Mouse (Mus musculus) layer of hippocampus, adult 2 months (tissue): ENCODE data around the gene Tmeff1. TPM values are rescaled to one million over a fixed set of nuclear protein-coding genes. Genes with fewer than 3 reads are reported as not detected.

Source experiments
- DNase-seq, 2 experiments: peaks; one replicate each; pipeline ENCODE4 v3.0.0; 2022; ENCODE audit warnings: low spot score in 2 of 2
- H3K27ac ChIP-seq: fragments of 200-600 bp; 2 replicates; pipeline ENCODE4 v1.8.1; 2022
- H3K4me3 ChIP-seq: fragments of 200-600 bp; 2 replicates; pipeline ENCODE4 v1.8.1; 2022; ENCODE audit warnings: mild to moderate bottlenecking
- CTCF ChIP-seq: fragments of 200-600 bp; conservative IDR thresholded peaks from 2 replicates; pipeline ENCODE4 v1.8.1; 2022; ENCODE audit warnings: antibody characterized with exemption, mild to moderate bottlenecking, moderate library complexity
- total RNA-seq, 2 experiments: library from RNA; stranded (reverse); gene quantifications; 2 replicates each; pipeline ENCODE4 v1.2.3; 2021

Tmeff1 gene
- total RNA-seq, 2 experiments from 2014 or later = 122 to 130 TPM

DNA sequence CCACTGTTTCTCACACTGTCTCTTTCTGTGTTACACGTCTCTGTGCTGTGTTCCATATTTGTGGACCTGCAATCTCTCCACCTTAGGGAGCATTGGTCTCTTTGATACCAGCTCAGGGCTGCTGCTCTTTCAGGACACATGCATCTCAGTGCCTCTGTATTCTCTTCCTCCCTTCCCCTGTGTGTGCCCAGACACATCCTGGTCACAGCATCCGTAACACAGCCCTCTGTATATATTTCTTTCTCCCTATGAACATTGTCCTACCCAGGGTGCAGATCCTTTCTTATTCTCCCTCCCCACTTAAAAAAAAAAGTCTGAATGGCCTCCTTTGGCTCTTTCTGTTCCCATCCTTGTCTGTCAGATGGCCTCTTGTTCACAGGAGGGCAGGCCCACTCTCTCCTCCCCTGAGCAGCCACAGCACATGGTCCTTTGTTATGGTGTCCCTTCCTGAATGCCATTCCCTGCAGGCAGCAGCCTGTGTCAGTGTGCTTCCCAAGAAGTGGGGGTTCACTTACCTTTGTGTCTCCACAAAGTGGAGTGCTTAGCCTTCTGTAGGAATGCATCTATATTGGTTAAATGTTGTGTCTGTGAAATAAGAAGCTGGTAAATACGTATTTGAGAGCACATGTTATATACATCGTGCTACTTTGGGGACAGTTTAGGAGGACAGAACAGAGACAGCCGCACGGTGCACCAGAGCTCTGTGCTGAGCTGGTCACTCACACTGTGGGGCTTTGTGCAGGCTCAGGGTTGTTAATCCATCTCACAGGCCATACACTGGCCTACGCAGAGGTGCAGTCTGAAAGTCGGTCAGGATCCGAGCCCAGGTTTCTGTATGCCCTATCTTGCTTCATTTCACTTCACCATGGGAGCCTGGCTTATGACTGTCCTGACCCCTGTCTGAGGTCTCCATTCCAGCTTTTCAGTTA is 38.1 kb upstream of the Tmeff1 start:
- H3K4me3 ChIP-seq = no peak overlapping the region
- no peak for DNase-seq
- H3K27ac ChIP-seq = 0 out of 2 replicates have a peak overlapping the region, but pooled peaks have one; percentile 25
- no peak for TF ChIP-seq CTCF

DNA sequence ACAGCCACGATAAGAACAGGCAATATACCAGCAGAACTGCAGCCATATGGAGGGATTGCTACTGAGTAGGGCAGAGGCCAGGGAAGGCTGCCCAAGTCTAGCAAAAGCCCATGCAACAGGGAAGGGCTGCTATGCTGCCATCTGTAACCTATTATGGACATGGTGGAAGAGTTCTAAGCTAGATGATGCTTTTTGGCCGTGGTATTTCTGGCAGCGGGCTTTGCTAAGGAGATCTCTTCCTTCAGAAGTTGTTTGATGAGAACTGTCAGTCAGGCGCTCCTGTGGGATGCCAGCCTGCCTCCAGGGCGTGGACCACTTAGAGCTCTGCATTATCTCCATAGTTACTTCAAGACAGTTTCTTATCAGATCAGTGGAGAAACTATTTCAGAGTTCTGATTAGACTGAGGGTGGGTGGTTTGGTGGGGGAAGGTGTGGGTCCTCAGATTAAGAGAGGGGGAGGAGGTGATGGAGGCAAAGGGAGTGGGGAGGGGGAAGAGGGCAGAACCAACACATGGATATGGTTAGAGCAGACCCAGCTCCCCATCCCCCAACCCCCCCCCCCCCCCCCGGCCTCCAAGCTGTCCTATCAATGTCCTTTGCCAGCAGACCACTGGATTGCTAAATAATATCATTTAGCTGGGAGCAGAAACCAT is 36.5 kb upstream of the Tmeff1 start:
- Histone ChIP-seq H3K27ac (no peak overlapping the region), H3K4me3 (no peak overlapping the region)
- TF ChIP-seq CTCF = no peak
- DNase-seq = no peak

DNA sequence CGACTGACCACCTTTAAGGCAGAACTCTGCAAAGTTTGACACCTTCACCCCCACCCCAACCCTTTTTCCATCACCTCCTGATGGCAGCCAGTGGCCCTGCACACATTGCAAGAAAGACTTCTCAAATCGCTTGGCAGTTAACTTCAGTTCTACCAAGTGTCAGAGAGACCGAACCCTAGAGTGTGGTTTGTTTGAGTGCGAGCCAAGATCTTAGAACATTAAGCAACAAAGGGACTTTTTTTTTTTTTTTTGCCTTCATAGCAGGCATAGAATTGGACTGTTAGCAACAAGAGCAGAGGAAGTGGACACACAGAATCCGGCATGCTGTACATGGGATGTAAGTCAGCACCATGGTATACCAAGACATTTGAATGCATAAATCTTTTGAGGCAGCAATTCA is 35.3 kb upstream of the Tmeff1 start:
- no peak for TF ChIP-seq CTCF
- Histone ChIP-seq H3K27ac (no peak overlapping the region), H3K4me3 (no peak overlapping the region)
- DNase-seq = no peak

DNA sequence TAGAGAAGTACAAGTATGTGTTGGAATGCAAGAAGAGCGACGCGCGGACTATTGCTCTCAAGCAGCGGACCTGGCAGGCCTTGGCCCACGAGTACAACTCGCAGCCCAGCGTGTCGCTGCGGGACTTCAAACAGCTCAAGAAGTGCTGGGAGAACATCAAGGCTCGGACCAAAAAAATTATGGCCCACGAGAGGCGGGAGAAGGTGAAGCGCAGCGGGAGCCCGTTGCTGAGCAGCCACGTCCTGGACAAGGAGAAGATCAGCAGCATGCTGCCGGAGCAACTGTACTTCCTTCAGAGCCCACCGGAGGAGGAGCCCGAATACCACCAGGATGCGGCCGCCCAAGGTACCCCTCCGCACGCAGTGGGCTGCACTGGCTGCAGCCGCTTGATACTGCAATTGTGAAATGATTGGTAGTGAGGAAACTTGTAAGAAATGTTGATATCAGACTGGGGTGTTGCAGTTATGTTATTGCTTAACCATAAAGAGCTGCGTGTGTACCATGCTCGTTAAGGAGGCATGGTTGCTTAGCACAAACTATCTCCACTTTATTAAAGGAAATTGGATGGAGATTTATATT is 32.4 kb upstream of the Tmeff1 start:
- peak overlapping the region; percentile 68 for H3K27ac ChIP-seq
- no peak overlapping the region for H3K4me3 ChIP-seq
- no peak for TF ChIP-seq CTCF
- DNase-seq = no peak

DNA sequence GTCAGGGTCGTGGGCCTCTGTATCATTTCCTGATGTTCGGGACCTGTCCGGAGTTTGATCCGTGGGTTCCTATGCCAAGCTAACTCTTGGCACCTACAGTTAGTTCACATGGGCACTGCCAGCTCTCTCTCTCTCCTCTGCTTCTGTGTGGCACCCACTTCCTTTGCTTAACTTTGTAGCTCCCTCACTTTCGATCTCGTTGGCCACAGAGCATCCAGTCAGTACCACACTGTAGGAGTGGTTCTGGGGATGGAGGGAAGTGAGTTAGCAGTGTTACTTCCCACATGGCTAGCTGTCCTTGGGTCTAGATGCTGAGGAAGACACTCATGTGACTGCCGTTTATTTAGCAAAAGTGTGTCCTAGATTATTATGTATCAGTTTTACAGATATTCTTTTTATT is 30.8 kb upstream of the Tmeff1 start:
- DNase-seq = no peak

DNA sequence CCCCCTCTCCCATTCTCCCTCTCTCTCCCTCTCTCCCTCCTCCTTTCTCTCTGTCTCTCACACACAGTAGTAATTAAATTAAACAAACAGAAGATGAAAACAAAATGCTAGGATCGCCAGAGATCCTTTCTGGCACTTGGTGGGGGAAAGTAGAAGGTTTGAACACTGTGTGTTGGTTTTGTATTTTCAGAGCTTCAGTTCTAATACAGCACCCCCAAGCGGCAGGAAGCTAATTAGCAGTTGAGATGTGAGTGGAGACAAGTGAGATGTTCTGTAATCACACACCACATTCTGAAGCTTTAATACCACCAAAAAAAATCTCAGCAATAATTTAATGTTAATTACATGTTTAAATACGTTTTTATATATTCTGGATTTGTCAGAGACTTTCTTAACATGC is 29.2 kb upstream of the Tmeff1 start:
- TF ChIP-seq CTCF = peak; percentile 83
- no peak overlapping the region for H3K27ac ChIP-seq
- peak in 1 of 2 experiments; percentile 65 for DNase-seq
- H3K4me3 ChIP-seq = no peak overlapping the region

More for the DNA sequence above, 30.8 kb upstream of the Tmeff1 start:
- TF ChIP-seq CTCF = no peak
- Histone ChIP-seq H3K4me3 (no peak overlapping the region), H3K27ac (no peak overlapping the region; the same call in 1 of the 2 replicates)

DNA sequence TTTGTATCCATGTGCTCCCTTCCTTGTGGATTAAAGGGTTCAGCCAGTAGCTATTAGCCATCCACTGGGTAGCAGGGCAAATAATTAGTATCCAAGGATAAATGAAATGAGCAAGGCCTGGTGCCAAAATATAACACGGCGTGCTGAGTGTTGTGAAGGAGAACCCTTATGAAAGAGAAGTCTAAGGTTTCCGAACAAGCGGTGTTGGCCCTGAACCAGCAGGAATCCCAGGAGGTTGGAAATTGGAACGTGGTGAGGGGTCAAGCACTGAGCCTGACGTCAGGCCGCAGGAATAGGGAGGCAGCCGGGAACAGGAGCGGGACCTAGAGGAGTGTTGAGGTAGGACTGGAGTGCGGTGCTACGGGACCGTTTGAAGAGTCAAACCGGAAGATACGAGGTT is 25.3 kb upstream of the Tmeff1 start:
- Histone ChIP-seq H3K4me3 (no peak overlapping the region), H3K27ac (no peak overlapping the region)
- TF ChIP-seq CTCF = no peak
- DNase-seq = no peak

DNA sequence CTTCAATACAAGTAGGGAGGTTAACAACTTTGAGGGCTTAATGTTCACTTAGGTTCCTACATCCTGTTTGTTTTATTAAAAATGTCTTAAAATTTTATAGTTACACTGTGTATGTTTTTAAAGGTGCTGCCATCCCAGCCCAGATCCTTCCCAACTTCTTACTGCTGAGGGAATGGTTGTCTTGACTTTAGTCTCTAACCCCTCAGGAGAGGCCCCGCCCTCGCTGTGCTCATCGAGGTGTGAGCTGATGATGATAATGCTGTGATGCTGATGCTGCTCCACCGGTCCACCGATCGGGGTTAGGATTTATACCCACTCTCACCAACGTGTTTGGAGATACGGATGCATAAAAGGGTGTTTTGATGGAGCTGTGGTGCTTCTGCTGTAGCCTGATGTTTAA is 23.1 kb upstream of the Tmeff1 start:
- H3K4me3 ChIP-seq = no peak overlapping the region
- no peak for TF ChIP-seq CTCF
- no peak for DNase-seq
- H3K27ac ChIP-seq = no peak overlapping the region

DNA sequence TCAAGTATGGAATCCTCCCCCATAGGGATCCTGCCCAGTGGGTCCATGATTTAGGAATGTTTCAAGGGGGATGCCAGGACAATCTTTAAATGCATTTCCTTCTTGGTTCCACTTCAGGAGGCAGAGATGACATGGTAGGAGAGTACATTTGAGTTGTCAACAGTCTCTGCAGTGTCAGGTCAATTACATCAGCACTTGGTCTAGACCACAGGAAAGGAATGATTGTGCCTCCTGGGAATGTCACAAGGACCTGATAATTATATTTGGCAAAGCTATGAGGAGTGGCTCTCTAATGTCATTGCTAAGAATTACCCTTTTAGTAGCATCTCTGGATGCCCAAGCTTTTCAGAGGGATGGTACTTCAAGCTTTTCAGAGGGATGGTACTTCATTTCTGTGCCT is 20.0 kb upstream of the Tmeff1 start:
- H3K4me3 ChIP-seq = no peak overlapping the region
- DNase-seq = no peak
- TF ChIP-seq CTCF = no peak

DNA sequence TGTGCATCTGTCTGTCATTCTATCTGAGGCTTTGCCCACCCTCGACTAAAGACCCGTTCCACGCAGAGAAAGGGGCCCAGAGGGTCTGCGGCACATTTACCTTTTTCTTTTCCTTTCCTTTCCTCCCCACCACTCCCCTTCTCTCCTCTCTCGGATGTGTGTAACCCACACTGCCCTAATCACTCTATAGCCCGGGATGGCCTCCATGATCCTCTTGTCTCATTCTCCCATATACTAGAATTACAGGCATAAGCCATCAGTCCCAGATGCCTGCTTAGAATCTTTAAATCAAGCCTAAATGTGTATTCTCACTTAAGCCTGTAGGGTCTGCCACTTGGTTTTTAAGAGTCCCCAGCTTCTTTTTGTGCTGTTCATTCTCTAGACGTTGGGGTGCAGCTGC is 8.6 kb upstream of the Tmeff1 start:
- no peak for DNase-seq
- TF ChIP-seq CTCF = no peak
- Histone ChIP-seq H3K27ac (no peak overlapping the region), H3K4me3 (no peak overlapping the region)

More for the DNA sequence above, 20.0 kb upstream of the Tmeff1 start:
- H3K27ac ChIP-seq = no peak overlapping the region

DNA sequence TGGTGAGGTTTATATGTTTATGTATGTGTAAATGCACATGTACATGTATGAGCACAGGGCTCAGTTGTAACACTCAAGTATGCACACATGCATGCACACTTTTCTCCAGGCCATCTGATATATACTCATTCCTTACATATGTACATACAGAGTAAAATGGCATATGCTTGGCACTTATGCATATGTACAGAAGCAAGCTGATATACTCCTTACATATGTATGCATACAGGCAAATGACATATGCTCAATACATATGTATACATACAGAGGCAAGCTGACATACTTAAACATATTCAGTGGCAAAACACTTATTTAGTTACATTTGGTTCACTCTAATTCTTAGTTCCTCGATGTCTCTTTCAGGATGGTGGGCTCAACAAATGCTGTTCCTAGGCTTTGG is 7.1 kb upstream of the Tmeff1 start:
- no peak for TF ChIP-seq CTCF
- Histone ChIP-seq H3K4me3 (no peak overlapping the region), H3K27ac (no peak overlapping the region)
- no peak for DNase-seq

DNA sequence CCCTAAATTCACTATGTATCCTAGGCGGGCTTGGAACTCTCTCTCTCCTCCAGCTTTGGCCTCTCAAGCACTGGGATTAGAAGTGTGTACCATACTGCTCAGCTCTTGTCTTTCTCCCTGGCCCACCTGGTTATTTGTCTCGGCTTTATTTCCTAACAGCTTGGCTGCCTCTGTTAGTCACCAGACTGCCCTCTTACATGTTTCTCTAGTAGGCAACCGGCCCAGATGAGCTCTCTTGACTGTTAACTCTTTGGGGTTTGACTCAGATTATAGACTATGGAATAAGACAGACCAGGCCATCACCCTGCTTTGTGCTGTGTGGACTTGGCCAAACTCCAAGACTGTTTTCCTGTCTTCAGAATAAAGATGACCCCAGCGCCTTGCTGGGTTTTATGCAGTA is 6.6 kb upstream of the Tmeff1 start:
- TF ChIP-seq CTCF = no peak
- Histone ChIP-seq H3K27ac (no peak overlapping the region), H3K4me3 (no peak overlapping the region)
- DNase-seq = no peak

DNA sequence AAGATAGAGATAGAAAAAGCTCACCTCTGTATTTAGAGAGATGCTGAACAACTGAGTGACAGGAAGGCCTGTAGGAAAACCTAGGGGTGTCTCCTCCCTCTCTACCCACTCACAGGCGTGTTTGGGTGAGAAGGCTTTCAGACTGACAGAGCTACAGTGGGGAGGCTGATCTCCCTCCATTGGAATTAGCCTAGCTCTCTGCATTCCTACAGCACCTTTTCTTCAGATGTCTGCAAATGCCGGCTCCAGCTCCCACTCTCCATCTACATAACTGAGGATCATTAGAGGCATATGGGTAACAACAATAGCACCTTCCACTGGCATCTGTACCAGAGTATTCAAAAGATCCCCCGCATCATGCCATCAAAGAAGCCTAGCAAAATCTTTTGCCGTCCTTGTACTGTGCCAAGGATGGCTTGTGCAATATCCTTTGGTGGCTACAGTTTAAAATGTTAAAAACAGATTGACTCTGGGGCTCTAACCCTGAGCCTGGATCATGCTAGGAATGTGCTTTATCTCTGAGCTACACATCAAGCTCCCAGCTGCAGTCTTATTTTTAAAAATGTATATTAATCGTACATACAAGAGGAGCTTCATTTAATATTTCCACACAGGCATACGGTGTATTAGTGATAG is 5.4 kb upstream of the Tmeff1 start:
- TF ChIP-seq CTCF = no peak
- Histone ChIP-seq H3K27ac (peak overlapping the region; percentile 3; the same call in 1 of the 2 replicates), H3K4me3 (no peak overlapping the region)
- DNase-seq = no peak
